Mouse (Mus musculus): ENCODE measurements around the gene Bicdl1. TPM values are rescaled to one million over a fixed set of nuclear protein-coding genes. Genes with fewer than 3 reads are reported as not detected.
A peak's percentile ranks its signal among the peaks of the same experiment; 100 is the strongest.

Gene Bicdl1
- 10.1 and 10.8 TPM in 2 replicates for polyA plus RNA-seq (2016; fragmentation: Nextera tagmentation; extraction: Ambion mirVana)

DNA sequence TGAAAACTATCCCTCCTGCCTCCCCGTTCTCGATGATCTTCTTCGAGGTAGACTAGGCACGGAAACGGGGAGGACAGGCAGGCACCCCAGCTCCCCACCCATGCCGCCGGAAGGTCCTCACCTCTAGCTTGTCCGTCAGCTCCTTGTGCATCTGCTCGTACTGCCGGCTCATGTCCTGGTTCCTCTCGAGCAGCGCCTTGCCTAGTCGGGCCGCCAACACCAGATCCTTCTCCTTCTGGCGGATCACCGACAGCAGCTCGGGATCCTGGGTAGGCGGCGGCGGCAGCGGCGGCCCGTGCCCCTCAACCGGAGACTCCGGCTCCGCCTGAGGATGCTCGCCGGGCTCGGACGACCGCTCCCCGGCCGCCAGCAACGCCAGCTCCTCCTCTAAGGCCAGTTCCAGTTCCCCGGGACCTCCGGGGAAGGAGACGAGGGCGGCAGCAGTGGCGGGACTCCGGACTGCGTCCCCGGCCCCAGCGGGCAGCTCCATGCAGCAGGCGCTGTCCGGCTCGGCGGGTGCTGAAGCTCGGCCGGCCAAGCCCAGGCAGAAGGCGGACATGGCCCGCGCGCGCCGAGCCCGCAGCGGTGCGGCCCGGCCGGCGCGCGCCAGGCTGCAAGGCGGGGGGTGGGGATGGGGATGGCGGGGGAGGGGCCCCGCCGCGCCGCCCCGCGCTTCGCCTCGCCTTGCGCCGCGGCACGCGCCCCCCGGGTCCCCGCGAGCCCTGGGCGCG lies at the start of gene Bicdl1:
TSS of gene Bicdl1 (minus strand) at position 621 of the 731 bp plus-strand sequence.
- WGBS, result under 1% methylated on average over 65 of the region's 83 CpGs
- no peak within 1 kb of the TSS for H3K27ac ChIP-seq

DNA sequence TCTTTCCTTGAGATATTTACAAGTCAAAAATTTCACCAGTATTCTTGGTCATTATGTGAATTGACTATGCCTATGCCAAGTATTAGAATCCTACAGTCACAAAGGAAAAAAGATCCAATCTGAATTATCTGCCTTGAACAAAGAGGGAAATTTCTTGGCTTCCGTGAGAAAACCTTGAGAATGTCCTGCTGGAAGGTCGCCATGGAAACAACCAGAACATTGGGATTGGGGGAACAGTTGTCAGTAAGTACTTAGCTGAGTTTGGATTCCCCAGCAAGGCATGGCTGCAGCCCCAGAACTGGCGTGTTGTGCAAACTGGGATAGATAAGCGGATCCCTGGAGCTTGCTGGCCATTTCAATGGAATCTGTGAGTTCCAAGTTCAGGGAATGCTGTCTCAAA lies 45.5 kb upstream of the Bicdl1 start:
- H3K27me3 ChIP-seq, result no peaks in the 10 kb centered on the region
- no peak overlapping the region for H3K4me3 ChIP-seq (replicated peaks)
- 77% methylated on average over 4 of the region's 4 CpGs for WGBS
- no peak overlapping the region for H3K9ac ChIP-seq (replicated peaks)
- no peak overlapping the region for H3K4me2 ChIP-seq
- no peaks in the 10 kb centered on the region for H3K4me1 ChIP-seq (replicated peaks)
- H3K36me3 ChIP-seq, result no peaks in the 10 kb centered on the region
- no peak for ATAC-seq (ENCODE audit: insufficient number of reproducible peaks, insufficient read depth, low FRiP score, low TSS enrichment, low read depth)
- no peaks in the 10 kb centered on the region for H3K9me3 ChIP-seq
- no peak overlapping the region for H3K27ac ChIP-seq

More for the DNA sequence above, at the start of gene Bicdl1:
- H3K9ac ChIP-seq (replicated peaks), result no peak within 1 kb of the TSS; the same call in 1 of the 2 replicates
- no peaks in the 10 kb centered on the region for H3K36me3 ChIP-seq
- peak; percentile 45; the same call in 1 of the 2 replicates for ATAC-seq (ENCODE audit: insufficient number of reproducible peaks, insufficient read depth, low FRiP score, low TSS enrichment, low read depth)
- H3K4me3 ChIP-seq (replicated peaks), result peak within 1 kb of the TSS; percentile 62
- H3K9me3 ChIP-seq, result no peaks in the 10 kb centered on the region
- peak within 1 kb of the TSS; percentile 99 for H3K4me2 ChIP-seq
- peaks cover 45% of the 10 kb centered on the region for H3K27me3 ChIP-seq
- peaks cover 15% of the 10 kb centered on the region for H3K4me1 ChIP-seq (replicated peaks)

DNA sequence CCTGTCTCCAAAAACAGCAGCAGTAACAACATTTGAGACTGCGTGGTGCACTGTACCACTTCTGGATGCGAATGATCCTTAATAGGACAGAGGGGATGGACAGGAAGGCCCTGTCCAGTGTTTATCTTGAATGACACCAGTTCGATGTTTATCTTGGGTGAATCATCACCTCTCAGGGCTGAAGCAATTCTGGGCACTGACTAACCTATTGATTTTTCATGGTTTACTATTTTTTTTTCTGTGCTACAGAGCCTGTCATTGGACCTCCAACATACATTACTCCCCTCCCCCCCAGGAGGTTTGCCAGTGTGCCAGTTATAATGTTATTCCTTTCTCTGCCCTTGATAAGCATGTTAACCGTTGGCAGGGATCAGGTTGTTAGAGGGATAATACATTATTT lies 43.9 kb upstream of the Bicdl1 start:
- H3K9ac ChIP-seq (replicated peaks), result no peak overlapping the region
- H3K27me3 ChIP-seq, result no peaks in the 10 kb centered on the region
- 92% methylated on average over 4 of the region's 4 CpGs for WGBS
- no peak overlapping the region for H3K4me3 ChIP-seq (replicated peaks)
- 0 out of 2 replicates have a peak, but pooled peaks cover under 1% of the 10 kb centered on the region for H3K9me3 ChIP-seq
- no peaks in the 10 kb centered on the region for H3K36me3 ChIP-seq
- no peak overlapping the region for H3K27ac ChIP-seq
- no peak overlapping the region for H3K4me2 ChIP-seq
- no peak for ATAC-seq (ENCODE audit: insufficient number of reproducible peaks, insufficient read depth, low FRiP score, low TSS enrichment, low read depth)
- H3K4me1 ChIP-seq (replicated peaks), result no peaks in the 10 kb centered on the region

- no peak overlapping the region for H3K27ac ChIP-seq
- no peaks in the 10 kb centered on the region for H3K27me3 ChIP-seq
- no peaks in the 10 kb centered on the region for H3K36me3 ChIP-seq
- H3K4me1 ChIP-seq (replicated peaks), result no peaks in the 10 kb centered on the region
- WGBS, result 86% methylated on average over 4 of the region's 4 CpGs
- 0 out of 2 replicates have a peak, but pooled peaks cover 6% of the 10 kb centered on the region for H3K9me3 ChIP-seq
- H3K9ac ChIP-seq (replicated peaks), result no peak overlapping the region
- H3K4me2 ChIP-seq, result no peak overlapping the region
- no peak for ATAC-seq (ENCODE audit: insufficient number of reproducible peaks, insufficient read depth, low FRiP score, low TSS enrichment, low read depth)
- no peak overlapping the region for H3K4me3 ChIP-seq (replicated peaks)
Observed at GRCm38 (mm10) chr5:115770048-115770447, 38.6 kb upstream of the Bicdl1 start.

DNA sequence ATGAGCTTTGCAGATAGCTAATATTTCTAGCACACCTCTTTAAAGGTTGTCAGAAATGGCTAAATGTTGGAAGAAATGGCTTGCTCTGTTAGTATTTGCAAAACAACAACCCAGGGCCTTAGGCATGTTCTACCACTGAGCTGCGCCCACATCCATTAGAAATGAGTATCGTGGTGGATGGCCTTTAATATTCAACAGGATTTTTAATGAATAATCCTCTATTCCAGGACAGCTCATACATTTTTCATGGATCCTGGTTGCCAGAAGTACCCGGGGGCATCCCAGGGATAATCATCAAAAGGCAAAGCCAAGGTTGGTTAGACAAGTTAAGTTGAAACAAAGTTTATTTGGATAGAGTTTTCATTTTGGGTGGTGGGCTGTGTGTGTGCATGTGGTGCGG lies 37.7 kb upstream of the Bicdl1 start:
- no peak overlapping the region for H3K4me2 ChIP-seq
- 0 out of 2 replicates have a peak, but pooled peaks cover 6% of the 10 kb centered on the region for H3K9me3 ChIP-seq
- H3K27ac ChIP-seq, result no peak overlapping the region
- H3K36me3 ChIP-seq, result no peaks in the 10 kb centered on the region
- no peaks in the 10 kb centered on the region for H3K4me1 ChIP-seq (replicated peaks)
- 92% methylated on average over 4 of the region's 4 CpGs for WGBS
- no peak for ATAC-seq (ENCODE audit: insufficient number of reproducible peaks, insufficient read depth, low FRiP score, low TSS enrichment, low read depth)
- no peak overlapping the region for H3K9ac ChIP-seq (replicated peaks)
- H3K27me3 ChIP-seq, result no peaks in the 10 kb centered on the region
- no peak overlapping the region for H3K4me3 ChIP-seq (replicated peaks)

DNA sequence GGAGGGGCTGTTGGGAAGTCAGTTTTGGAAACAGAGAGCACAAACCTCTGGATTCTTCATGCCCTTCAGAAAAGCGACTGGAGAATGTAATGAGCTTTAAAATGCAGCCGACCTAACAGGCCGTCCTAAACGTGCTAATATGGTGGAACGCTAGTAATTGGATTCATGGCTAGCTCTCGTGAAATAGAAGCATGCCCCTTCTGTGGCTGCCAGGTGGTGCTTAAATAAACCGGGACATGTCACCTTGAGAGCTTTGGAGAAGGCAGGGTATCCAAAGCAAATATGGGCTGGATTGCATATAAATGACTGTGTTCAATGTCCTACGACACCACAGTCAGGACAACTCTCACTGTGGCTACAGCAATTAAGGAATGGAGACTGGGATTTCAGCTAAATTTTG lies 35.4 kb upstream of the Bicdl1 start:
- WGBS, result 50% methylated on average over 8 of the region's 8 CpGs
- no peak overlapping the region for H3K4me2 ChIP-seq
- no peak for ATAC-seq (ENCODE audit: insufficient number of reproducible peaks, insufficient read depth, low FRiP score, low TSS enrichment, low read depth)

DNA sequence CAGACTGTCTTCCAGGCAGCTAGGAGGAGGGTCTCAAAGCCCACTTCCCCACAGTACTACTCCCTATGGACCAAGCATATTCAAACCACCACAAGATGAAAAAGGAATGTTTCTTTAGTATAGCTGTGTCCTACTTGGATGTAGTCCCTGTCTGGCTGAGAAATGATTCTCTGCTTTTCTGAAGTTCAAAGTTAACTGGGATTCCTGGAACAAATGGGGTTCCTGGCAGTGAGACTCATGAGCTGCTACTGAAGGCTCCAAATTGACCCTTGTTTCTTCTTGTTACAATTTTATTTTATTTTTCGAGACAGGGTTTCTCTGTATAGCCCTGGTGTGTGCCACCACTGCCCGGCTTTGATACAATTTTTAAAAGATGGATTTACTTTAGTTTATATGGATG lies 32.6 kb upstream of the Bicdl1 start:
- Histone ChIP-seq H3K27me3 (no peaks in the 10 kb centered on the region), H3K4me3 (replicated peaks) (no peak overlapping the region), H3K4me2 (no peak overlapping the region), H3K9ac (replicated peaks) (no peak overlapping the region), H3K9me3 (no peaks in the 10 kb centered on the region), H3K4me1 (replicated peaks) (peaks cover under 1% of the 10 kb centered on the region; the same call in 1 of the 2 replicates), H3K36me3 (no peaks in the 10 kb centered on the region), H3K27ac (no peak overlapping the region)
- WGBS, result 83% methylated on average over 2 of the region's 2 CpGs
- no peak for ATAC-seq (ENCODE audit: insufficient number of reproducible peaks, insufficient read depth, low FRiP score, low TSS enrichment, low read depth)

More for the DNA sequence above, 35.4 kb upstream of the Bicdl1 start:
- Histone ChIP-seq H3K9me3 (0 out of 2 replicates have a peak, but pooled peaks cover 6% of the 10 kb centered on the region), H3K27me3 (no peaks in the 10 kb centered on the region), H3K9ac (replicated peaks) (no peak overlapping the region), H3K36me3 (no peaks in the 10 kb centered on the region), H3K4me1 (replicated peaks) (no peaks in the 10 kb centered on the region), H3K27ac (no peak overlapping the region), H3K4me3 (replicated peaks) (no peak overlapping the region)

DNA sequence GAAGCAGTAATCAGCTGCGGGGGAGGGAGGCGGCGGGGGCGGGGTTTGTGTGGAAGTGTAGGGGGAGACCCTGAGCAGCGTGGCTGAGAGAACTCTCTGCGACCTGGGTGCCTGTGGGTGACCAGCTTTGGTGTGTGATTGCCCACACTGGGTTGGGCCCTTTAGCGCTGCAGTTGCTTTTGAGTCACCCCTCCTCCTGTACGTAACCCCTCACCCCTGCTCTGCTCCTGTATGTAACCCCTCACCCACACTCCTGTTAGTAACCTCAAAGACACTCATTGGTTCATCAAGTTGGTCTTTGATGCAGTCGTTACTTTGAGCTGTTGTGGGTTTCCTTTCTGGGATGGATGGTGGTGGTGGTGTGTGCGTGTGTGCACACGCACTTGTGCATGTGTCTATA lies 29.5 kb upstream of the Bicdl1 start:
- no peaks in the 10 kb centered on the region for H3K36me3 ChIP-seq
- H3K9ac ChIP-seq (replicated peaks), result no peak overlapping the region
- H3K4me1 ChIP-seq (replicated peaks), result peaks cover 8% of the 10 kb centered on the region
- WGBS, result 73% methylated on average over 11 of the region's 11 CpGs
- H3K9me3 ChIP-seq, result no peaks in the 10 kb centered on the region
- H3K27ac ChIP-seq, result no peak overlapping the region
- H3K4me2 ChIP-seq, result no peak overlapping the region
- no peaks in the 10 kb centered on the region for H3K27me3 ChIP-seq
- no peak for ATAC-seq (ENCODE audit: insufficient number of reproducible peaks, insufficient read depth, low FRiP score, low TSS enrichment, low read depth)
- no peak overlapping the region for H3K4me3 ChIP-seq (replicated peaks)

DNA sequence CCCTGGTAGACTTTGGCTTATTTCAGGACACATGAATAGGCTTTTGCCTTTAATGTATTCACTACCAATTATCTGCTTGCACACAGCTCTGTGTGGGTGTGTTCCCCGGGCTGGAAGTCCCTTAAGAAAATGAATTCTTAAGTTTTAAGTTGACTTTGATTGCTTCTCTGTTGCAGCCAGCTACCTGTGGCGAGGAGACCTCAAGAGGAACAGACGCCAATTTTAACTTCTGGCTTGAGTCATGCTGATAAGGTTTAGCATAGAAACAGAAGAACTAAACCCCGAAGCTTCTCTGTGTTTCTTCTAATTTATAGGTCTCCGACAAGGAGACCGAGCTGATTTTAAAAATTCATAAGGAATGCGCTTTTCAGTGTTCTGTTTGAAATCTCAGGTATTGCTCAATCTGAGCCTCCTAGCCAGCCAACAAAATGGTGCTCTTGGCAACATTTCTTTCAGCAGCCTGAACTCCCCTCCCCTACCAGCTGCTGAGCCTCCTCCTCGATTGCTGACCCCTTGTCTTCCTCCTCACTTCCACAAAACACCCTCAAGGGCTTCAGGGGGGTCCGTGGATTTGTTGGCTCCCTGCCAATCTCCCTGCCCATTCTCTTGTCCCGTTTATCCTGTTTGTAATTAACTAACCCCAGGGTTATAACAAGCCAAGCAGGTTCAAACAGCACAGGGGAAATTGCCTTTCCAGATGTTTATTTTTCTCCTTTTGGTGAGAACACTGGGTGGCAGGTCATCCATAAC lies 27.2 kb upstream of the Bicdl1 start:
- no peak overlapping the region for H3K4me3 ChIP-seq (replicated peaks)
- no peaks in the 10 kb centered on the region for H3K27me3 ChIP-seq
- no peak overlapping the region for H3K9ac ChIP-seq (replicated peaks)
- 46% methylated on average over 10 of the region's 10 CpGs for WGBS
- H3K4me2 ChIP-seq, result no peak overlapping the region
- H3K4me1 ChIP-seq (replicated peaks), result peaks cover 15% of the 10 kb centered on the region
- H3K27ac ChIP-seq, result no peak overlapping the region
- no peaks in the 10 kb centered on the region for H3K9me3 ChIP-seq
- no peaks in the 10 kb centered on the region for H3K36me3 ChIP-seq
- ATAC-seq (ENCODE audit: insufficient number of reproducible peaks, insufficient read depth, low FRiP score, low TSS enrichment, low read depth), result no peak

- Histone ChIP-seq H3K27ac (no peak overlapping the region), H3K9ac (replicated peaks) (no peak overlapping the region), H3K36me3 (no peaks in the 10 kb centered on the region), H3K4me1 (replicated peaks) (peaks cover 15% of the 10 kb centered on the region), H3K4me3 (replicated peaks) (no peak overlapping the region), H3K27me3 (no peaks in the 10 kb centered on the region), H3K9me3 (no peaks in the 10 kb centered on the region), H3K4me2 (no peak overlapping the region)
- 77% methylated on average over 8 of the region's 8 CpGs for WGBS
- no peak for ATAC-seq (ENCODE audit: insufficient number of reproducible peaks, insufficient read depth, low FRiP score, low TSS enrichment, low read depth)
Observed at GRCm38 (mm10) chr5:115757516-115757915, 26.1 kb upstream of the Bicdl1 start.

- H3K4me3 ChIP-seq (replicated peaks), result no peak overlapping the region
- H3K27me3 ChIP-seq, result no peaks in the 10 kb centered on the region
- 30% methylated on average over 5 of the region's 7 CpGs for WGBS
- no peak overlapping the region for H3K27ac ChIP-seq
- H3K4me1 ChIP-seq (replicated peaks), result peaks cover 15% of the 10 kb centered on the region
- ATAC-seq (ENCODE audit: insufficient number of reproducible peaks, insufficient read depth, low FRiP score, low TSS enrichment, low read depth), result no peak
- no peaks in the 10 kb centered on the region for H3K36me3 ChIP-seq
- H3K4me2 ChIP-seq, result no peak overlapping the region
- no peak overlapping the region for H3K9ac ChIP-seq (replicated peaks)
- H3K9me3 ChIP-seq, result no peaks in the 10 kb centered on the region
Observed at GRCm38 (mm10) chr5:115755501-115755900, 24.1 kb upstream of the Bicdl1 start.

Measured in limb, embryonic 12.5 days (tissue).